Mouse (Mus musculus): ENCODE data around the gene Cdhr5. TPM values are rescaled to one million over a fixed set of nuclear protein-coding genes. Genes with fewer than 3 reads are reported as not detected.

The Cdhr5 gene
- polyA plus RNA-seq, 1 experiment: not detected

DNA sequence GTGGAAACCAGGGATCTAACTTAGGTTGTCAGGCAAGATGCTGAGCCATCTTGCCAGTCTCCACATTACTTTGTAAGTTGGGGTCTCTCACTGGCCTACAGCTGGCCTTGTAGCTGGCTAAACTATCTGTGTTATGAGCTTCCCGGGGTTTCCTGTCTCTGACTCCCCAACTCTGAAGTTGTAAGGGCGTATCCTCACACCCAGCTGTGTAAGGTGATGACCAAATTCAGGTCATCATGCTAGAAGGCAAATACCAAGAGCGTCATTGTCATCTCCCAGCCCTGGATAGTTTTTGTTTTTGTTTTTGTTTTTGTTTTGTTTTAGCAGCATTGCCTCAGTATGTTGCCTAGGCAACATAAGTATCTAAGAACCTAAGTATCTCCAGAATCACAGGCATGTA lies 6.0 kb downstream of the Cdhr5 start:
- no peak overlapping the region for H3K27ac ChIP-seq (ENCODE audit: control insufficient read depth, insufficient read depth, low read depth, low read length, poor library complexity)
- peaks cover 5% of the 10 kb centered on the region; the same call in 1 of the 2 replicates for H3K4me1 ChIP-seq (ENCODE audit: control insufficient read depth, insufficient read depth, low read length)
- H3K4me3 ChIP-seq (replicated peaks; ENCODE audit: control insufficient read depth, low read depth, low read length): no peak overlapping the region
- 83% methylated on average over 3 of the region's 3 CpGs for WGBS
- TF ChIP-seq CTCF (IDR thresholded peaks at IDR 0.05; ENCODE audit: control insufficient read depth, insufficient read depth, low read length) (no peak), POLR2A (IDR thresholded peaks at IDR 0.05; ENCODE audit: borderline replicate concordance, control insufficient read depth, low read depth, low read length) (no peak)

DNA sequence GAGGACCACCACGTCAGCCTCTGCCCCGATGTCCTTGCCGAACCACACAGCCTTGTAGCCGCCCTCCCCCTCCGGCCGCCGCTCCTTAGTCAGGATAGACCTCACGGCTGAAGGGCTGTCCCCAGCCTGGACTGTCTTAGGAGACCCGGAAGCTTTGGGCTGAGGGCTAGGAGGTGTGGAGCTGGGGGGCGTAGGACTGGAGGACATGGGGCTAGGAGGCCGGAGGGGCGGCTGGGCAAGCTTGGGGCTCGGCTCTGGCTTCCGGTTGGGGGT lies 7.4 kb downstream of the Cdhr5 start:
- no peak for TF ChIP-seq POLR2A (IDR thresholded peaks at IDR 0.05; ENCODE audit: borderline replicate concordance, control insufficient read depth, low read depth, low read length)
- TF ChIP-seq CTCF (IDR thresholded peaks at IDR 0.05; ENCODE audit: control insufficient read depth, insufficient read depth, low read length): no peak
- Histone ChIP-seq H3K27ac (ENCODE audit: control insufficient read depth, insufficient read depth, low read depth, low read length, poor library complexity) (peak overlapping the region; percentile 79), H3K4me3 (replicated peaks; ENCODE audit: control insufficient read depth, low read depth, low read length) (peak overlapping the region; percentile 49), H3K4me1 (ENCODE audit: control insufficient read depth, insufficient read depth, low read length) (peaks cover 6% of the 10 kb centered on the region)
- 38% methylated on average over 14 of the region's 14 CpGs for WGBS

DNA sequence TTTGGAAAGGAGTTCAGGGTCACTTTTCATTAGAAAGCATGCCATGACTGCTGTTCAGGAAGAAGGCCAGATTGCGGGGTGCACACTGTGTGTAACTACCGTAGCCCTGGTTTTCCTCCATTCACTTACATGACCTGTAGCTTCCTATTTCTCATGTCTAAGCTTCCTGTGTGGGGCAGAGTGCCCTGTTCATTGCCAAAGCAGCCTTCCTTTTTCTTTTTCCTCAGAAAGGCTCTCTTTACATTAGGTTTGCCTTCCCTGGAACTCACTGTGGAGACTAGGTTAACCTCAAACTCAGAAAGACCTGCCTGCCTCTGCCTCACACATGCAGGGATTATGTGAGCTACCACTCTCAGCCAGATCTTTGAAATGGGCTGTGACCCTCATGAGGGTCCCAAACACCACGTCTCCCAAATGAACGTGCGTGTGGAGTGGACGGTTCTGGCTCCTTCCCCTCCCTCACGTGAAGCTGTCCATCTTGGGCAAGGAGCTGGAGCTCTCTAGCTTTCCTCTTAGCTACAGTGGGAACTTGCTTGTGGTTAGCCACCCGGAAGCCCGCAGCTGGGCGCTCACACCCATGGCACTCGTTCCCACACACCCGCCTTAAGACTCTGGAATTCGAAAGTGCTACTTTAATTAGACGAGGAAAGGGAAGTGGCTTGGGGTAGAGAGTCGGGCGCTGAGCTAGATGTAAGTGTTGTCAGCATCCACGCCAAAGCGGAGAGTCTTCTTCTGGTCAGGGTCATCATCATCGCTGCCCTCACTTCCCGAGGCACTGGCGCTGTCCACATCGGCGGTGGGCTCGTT lies 7.9 kb downstream of the Cdhr5 start:
- WGBS: 3% methylated on average over 24 of the region's 24 CpGs
- H3K27ac ChIP-seq (ENCODE audit: control insufficient read depth, insufficient read depth, low read depth, low read length, poor library complexity): peak overlapping the region; percentile 79
- peaks cover 6% of the 10 kb centered on the region for H3K4me1 ChIP-seq (ENCODE audit: control insufficient read depth, insufficient read depth, low read length)
- no peak for TF ChIP-seq POLR2A (IDR thresholded peaks at IDR 0.05; ENCODE audit: borderline replicate concordance, control insufficient read depth, low read depth, low read length)
- no peak for TF ChIP-seq CTCF (IDR thresholded peaks at IDR 0.05; ENCODE audit: control insufficient read depth, insufficient read depth, low read length)
- H3K4me3 ChIP-seq (replicated peaks; ENCODE audit: control insufficient read depth, low read depth, low read length): peak overlapping the region; percentile 49

DNA sequence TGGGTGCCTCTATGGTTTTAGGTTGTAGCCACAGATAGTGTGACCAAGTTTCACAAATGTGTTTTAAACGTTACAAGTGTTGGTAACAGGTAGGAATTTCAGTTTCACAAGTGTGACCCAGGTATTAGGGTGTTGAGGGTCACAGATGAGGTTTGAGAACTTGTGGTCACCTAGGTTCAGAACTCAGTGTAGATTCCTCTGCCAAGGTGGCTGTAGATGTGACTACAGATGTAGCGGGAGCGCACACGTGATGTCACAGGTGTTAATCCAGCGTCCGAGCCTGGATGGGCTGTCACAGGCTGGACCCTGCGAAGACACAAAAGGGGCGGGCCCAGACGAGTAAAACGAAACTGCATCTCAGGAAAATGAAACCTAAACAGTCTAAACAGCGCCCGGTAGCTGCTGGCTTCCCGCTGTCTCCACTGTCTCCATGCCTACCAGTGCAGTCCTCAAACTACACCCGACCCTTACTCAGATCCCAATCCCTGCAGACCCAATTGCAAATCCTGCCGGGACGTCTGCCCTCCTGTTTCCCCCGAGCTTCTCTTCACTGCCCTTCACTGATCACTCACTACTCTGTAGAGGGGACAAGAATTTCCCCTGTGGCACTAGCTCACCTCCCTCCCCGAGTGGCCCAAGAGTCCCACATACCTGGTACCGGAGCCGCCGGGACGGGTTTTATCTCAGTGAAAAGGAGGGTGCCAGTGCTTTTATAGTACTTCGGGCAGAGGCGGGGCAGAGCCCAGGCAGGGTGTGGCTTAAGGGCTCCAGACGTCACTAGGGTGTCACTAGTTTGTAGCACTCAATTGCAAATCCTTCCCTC lies 10.6 kb downstream of the Cdhr5 start, which contains the start of gene Irf7:
Irf7 (minus strand) TSS at position 743 of the 823 bp plus-strand sequence.
- H3K4me1 ChIP-seq (ENCODE audit: control insufficient read depth, insufficient read depth, low read length): peaks cover 6% of the 10 kb centered on the region
- H3K27ac ChIP-seq (ENCODE audit: control insufficient read depth, insufficient read depth, low read depth, low read length, poor library complexity): peak within 1 kb of the TSS; percentile 83
- WGBS: under 1% methylated on average over 25 of the region's 25 CpGs
- TF ChIP-seq POLR2A (IDR thresholded peaks at IDR 0.05; ENCODE audit: borderline replicate concordance, control insufficient read depth, low read depth, low read length) (peak; percentile 81; the same call in 1 of the 2 replicates), CTCF (IDR thresholded peaks at IDR 0.05; ENCODE audit: control insufficient read depth, insufficient read depth, low read length) (no peak)
- peak within 1 kb of the TSS; percentile 81 for H3K4me3 ChIP-seq (replicated peaks; ENCODE audit: control insufficient read depth, low read depth, low read length)

DNA sequence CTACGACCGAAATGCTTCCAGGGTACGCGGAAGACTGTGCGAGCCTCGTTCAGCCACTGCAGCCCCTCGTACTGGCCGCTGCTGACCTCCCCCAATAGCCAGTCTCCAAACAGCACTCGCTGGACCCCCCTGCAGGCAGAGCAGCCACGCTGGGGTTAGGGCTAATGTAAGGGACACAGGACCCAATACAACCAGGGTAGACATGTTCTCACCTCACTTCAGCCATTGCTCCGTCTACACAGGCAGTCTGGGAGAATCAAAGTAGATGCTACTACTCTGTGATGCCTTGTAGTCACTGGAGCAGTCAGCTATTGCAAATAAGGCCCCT lies 11.2 kb downstream of the Cdhr5 start:
- Histone ChIP-seq H3K4me3 (replicated peaks; ENCODE audit: control insufficient read depth, low read depth, low read length) (peak overlapping the region; percentile 81), H3K27ac (ENCODE audit: control insufficient read depth, insufficient read depth, low read depth, low read length, poor library complexity) (peak overlapping the region; percentile 57), H3K4me1 (ENCODE audit: control insufficient read depth, insufficient read depth, low read length) (peaks cover 6% of the 10 kb centered on the region)
- TF ChIP-seq POLR2A (IDR thresholded peaks at IDR 0.05; ENCODE audit: borderline replicate concordance, control insufficient read depth, low read depth, low read length): no peak
- TF ChIP-seq CTCF (IDR thresholded peaks at IDR 0.05; ENCODE audit: control insufficient read depth, insufficient read depth, low read length): no peak; the same call in 1 of the 2 replicates
- WGBS: 23% methylated on average over 11 of the region's 11 CpGs

DNA sequence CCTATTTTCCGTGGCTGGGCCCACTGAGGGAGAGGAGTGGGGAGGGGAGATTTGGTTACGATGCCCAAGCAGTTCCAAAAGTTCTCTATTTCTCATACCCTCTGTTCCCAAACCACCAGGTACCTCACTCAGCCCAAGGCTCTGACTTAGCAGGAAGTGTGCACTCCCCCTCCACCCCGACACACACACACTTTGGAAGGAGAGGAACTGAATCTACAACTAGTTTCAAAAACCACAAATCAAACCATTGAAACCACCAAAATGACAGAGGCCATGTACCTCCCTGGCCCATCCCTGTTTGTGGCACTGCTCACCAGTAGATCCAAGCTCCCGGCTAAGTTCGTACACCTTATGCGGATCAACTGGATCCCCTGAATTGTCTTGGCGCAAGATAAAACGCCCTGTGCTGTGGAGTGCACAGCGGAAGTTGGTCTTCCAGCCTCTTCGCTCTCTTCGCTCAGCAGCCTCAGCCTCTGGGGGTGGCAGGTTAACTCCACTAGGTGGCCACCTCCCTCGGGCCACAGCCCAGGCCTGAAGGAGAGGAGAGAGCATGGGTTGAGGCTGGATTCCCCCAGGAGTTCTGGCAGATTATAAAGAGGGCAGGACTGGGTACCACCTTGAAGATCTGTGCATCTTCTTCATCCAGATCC lies 11.7 kb downstream of the Cdhr5 start:
- H3K27ac ChIP-seq (ENCODE audit: control insufficient read depth, insufficient read depth, low read depth, low read length, poor library complexity): peak overlapping the region; percentile 57
- peak overlapping the region; percentile 81 for H3K4me3 ChIP-seq (replicated peaks; ENCODE audit: control insufficient read depth, low read depth, low read length)
- WGBS: 3% methylated on average over 12 of the region's 12 CpGs
- peak; percentile 79 for TF ChIP-seq CTCF (IDR thresholded peaks at IDR 0.05; ENCODE audit: control insufficient read depth, insufficient read depth, low read length)
- no peak; the same call in 1 of the 2 replicates for TF ChIP-seq POLR2A (IDR thresholded peaks at IDR 0.05; ENCODE audit: borderline replicate concordance, control insufficient read depth, low read depth, low read length)
- peaks cover 6% of the 10 kb centered on the region for H3K4me1 ChIP-seq (ENCODE audit: control insufficient read depth, insufficient read depth, low read length)

DNA sequence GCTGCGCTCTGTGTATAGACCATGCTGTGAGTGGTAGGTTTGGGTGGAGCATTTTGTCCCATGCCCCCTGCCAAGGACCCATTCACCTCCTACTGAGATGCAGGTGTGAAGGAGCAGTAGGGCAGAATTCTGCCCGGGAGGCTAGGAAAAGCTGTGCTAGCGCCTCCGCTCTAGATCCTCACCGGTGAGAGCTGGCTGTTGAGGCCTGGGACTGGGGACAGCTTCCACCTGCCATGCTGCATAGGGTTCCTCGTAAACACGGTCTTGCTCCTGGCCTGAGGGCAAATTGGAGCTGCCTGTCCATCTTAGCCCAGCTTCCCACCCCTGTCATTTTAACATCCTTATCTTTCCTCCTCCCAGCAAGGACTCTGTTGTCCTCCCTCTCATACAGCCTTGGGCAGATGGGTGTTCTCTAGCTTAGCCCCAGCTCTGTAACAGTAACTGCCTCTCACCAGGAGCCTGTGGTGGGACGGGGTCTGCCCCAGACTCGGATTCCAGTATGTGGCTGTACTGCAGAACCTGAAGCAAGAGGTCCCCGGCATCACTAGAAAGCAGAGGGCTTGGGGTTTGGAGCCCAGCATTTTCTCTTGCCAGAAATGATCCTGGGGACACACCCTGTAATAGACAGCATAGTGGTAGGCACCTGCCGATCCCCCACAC lies 12.4 kb downstream of the Cdhr5 start:
- 80% methylated on average over 11 of the region's 11 CpGs for WGBS
- TF ChIP-seq POLR2A (IDR thresholded peaks at IDR 0.05; ENCODE audit: borderline replicate concordance, control insufficient read depth, low read depth, low read length) (no peak), CTCF (IDR thresholded peaks at IDR 0.05; ENCODE audit: control insufficient read depth, insufficient read depth, low read length) (no peak)
- Histone ChIP-seq H3K4me1 (ENCODE audit: control insufficient read depth, insufficient read depth, low read length) (peaks cover 5% of the 10 kb centered on the region), H3K4me3 (replicated peaks; ENCODE audit: control insufficient read depth, low read depth, low read length) (peak overlapping the region; percentile 81), H3K27ac (ENCODE audit: control insufficient read depth, insufficient read depth, low read depth, low read length, poor library complexity) (no peak overlapping the region)
